Mouse (Mus musculus) kidney, adult 18-20 months (tissue): ENCODE results near the gene Foxred1.
A peak's percentile ranks its signal among the peaks of the same experiment; 100 is the strongest.

ENCODE experiments used
- DNase-seq: peaks from one replicate; pipeline ENCODE4 v3.0.0; 2021

Foxred1 gene

GRCm38 (mm10) chr9:35192983-35193542 lies 17.8 kb downstream of the Foxred1 start:
- no peak for DNase-seq

DNA sequence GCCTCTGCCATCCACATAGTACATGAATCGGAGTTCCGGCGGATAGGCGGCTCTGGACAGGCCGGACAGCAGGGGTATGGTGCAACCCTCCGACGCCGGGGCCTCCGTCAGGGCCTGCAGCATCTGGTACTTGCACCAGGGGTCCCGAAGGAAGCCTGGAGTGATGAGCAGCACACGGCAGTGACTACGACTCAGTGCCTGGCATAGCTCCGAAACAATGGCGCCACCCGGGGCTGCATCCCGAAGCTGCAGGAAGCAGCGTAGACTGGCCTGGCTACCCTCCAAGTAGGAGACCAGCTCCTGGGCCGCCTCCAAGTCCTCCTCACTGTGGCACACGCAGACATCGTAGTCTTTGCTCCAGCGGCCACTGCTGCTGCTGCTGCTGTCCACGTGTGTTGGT lies 22.2 kb downstream of the Foxred1 start:
- DNase-seq, result peak; percentile 36

DNA sequence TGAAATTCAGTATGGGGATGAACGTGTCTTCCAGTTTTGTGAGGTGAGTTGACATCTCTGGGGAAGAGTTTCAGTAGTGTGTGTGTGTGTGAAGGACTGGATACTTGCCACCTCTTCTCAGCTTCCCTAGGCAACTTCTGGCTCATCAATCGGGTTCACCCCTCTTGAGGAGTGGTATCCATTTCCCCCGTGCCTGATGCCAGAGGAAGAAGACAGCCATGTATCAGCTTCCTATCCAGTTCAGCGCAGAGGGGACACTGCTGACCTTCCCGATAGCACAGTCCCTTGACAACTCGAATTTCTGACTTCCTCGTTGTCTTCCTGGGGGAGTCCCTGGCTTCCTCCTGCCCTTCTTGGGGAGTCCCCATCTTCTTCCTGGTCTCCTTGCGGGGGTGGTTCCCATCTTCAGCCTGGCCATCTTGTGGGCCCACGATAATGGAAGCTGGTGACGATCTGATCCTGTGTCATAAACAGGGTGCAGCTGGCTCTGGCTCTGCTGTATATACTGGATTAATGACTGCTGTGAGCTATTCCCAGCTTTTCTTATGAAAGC lies 23.4 kb downstream of the Foxred1 start:
- DNase-seq, result no peak

GRCm38 (mm10) chr9:35186430-35186829 lies 24.4 kb downstream of the Foxred1 start:
- no peak for DNase-seq

GRCm38 (mm10) chr9:35183359-35183758 lies 27.5 kb downstream of the Foxred1 start:
- no peak for DNase-seq

GRCm38 (mm10) chr9:35182832-35183231 lies 28.0 kb downstream of the Foxred1 start:
- no peak for DNase-seq

- DNase-seq, result no peak
Measured at GRCm38 (mm10) chr9:35176124-35176659, 34.7 kb downstream of the Foxred1 start.

DNA sequence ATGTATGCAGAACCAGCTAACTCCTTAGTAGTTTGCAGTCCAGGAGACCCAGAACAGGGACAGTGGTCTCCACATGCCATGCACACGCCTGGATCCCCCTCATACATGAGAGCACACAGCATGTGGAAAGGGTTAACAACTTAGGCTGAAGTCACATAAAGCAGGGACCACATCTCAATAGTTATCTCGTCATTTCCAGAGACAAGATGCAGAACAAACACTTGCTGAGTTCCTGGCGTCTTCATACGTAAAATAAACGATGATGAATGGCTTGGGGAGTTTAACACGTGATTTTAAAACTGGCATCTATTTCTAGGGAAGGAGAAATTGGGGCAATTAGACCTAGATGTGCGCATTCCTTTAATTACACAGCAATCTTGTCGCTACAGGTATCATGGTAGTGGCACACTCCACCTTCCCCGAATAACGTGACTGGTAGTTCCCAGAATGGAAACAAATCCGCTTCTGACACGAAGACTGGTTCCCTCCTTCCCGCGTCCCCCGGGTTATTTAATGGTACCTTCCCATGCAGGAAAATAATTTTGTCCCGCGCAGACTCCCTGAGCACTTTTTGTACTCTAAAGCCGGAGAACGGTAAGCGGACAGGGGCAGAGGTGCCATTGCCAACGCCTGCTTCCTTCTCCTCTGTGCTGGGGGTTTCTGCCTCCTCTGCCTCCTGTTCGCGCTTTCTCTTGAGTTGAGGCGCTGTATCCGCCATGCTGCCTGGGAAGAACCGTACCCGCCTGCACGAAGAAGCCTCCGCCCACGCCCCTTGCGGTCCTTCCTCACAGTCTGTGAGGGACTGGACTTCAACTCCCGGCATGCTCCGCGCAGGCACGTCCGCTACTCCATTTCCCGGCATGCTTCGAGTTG lies 35.4 kb downstream of the Foxred1 start, which contains the start of gene Dcps:
TSS of gene Dcps (minus strand) at position 811 of the 873 bp plus-strand sequence.
- peak; percentile 95 for DNase-seq

GRCm38 (mm10) chr9:35173331-35173730 lies 37.5 kb downstream of the Foxred1 start:
- DNase-seq, result no peak

- no peak for DNase-seq
Measured at GRCm38 (mm10) chr9:35170071-35170470, 40.8 kb downstream of the Foxred1 start.

DNA sequence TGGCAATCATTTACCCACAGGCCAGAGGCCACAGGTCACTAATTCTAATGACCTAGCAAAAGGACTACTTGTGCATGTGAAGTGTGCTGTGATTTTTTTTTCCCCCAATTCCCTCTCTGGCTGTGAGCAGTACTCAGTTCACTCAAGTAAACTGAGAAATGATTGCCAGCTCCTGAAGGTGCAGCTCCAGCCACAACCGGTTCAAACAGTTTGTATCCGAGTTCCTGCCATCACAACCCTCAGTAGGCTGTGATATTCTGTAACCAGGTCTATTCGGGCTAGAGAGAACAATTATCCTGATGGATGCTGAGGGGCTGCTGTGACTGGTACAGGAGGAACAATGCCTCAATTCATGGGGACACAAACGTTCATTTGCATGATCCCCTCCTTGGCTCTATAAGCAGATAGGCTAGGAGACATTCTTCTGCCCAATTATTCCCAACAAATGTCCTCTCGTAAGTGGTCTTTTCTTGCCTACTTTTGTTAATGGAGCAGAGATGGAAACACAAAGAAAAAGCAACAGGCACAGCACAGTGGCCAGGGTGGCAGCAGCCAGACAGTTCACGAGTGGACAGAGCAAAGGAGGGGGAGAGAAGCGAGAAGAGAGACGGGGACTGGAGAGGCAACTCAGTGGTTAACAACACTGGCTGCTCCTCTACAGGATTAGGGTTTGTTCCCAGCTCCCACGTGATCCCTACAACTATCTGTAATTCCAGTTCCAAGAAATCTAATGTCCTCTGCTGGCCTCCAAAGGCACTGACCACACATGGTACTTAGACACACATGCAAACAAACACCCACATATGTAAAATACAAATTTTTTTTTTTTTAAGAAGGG lies 43.8 kb downstream of the Foxred1 start:
- DNase-seq, result peak; percentile 74

DNA sequence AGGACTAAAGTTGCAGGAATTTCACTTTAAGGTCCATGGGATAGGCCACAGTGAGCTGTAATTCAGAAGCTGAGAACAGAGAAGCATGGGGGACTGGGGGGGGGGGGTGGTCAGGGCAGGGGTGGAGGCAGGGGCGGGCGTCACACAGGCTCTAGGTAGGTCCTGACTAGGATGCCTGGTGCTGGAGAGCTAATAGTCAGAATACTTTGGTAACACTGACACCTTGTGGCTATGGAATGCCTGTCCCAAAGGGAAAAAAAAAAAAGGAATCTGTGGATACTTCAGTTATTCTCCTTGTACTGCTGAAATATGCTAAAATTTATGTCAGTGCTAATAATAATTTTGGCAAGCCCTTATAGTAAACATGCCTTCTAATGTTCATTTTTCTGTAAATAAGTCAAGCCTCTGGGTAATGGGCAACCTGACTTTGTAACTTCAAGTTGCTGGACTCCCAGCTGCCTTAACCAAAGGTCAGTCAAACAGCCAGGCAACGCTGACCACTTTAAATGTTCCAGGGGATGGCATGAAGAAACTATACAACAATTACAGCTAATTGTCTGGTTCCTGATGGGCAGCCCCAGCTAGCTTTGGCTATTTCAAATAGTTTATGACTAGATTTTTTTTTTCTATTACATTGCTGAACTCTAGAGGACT lies 44.6 kb downstream of the Foxred1 start:
- DNase-seq, result no peak

DNA sequence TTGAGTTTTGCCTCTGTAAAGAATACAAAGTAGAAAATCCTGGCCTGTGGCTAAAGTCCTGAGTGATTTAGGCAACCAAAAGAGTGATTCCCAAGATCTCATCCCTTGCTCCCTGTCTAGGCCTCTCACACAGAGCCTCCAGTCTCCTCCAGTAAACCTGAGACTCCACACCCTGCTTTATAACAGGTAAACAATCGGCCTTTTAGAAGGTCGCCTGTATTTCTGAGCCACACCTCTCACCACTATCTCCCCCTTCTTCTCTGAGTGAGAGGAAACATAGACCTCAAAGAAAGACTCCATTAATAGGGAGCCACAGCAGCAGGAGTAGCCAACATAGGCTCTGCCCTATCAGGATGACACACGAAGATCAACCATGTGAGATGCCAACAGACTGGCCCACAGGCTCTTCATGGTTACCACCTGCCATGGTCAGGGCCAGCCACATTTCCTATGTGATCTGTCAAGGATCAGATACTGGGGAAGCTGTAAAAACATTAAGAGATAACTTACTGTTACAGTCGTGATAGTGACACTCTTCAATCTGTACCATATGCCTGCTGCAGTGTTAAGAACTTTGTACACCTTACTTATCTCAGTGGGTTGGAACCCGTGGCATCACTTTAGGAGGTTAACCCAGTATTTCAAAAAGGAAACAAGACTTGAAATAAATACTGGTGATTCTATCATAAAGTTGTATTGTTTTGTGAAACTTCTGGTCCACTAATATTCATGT lies 46.5 kb downstream of the Foxred1 start:
- DNase-seq, result no peak

DNA sequence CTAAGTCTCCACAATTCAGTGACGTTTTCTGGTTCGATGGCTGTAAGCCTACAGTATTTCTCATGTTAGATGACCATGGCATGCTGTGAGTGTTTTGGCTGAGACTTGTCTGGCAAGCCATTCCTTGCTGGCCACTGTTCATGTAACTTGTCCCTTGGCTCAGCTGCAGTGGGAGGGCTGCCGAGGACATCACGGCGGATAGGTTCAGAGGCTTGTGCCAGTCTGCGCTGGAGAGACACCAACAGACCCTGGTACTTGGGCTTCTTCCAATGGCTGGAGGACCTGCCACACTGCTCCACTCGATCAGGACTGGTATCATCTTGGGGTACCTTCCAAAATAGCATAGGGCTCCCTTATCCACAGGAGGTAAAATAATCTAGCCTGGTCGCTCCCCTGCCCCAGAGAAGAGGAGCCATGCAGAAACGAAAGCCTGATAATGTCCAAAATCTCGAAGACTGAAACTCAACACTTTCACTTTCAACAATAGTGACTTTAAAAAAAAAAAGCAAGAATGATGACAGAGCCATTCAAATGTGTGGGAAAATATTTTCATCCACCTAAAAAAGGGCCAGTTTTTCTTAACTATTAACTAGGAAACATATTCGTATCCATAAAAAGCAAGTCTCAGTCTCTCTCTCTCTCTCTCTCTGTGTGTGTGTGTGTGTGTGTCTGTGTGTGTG lies 47.7 kb downstream of the Foxred1 start:
- DNase-seq, result peak; percentile 56

DNA sequence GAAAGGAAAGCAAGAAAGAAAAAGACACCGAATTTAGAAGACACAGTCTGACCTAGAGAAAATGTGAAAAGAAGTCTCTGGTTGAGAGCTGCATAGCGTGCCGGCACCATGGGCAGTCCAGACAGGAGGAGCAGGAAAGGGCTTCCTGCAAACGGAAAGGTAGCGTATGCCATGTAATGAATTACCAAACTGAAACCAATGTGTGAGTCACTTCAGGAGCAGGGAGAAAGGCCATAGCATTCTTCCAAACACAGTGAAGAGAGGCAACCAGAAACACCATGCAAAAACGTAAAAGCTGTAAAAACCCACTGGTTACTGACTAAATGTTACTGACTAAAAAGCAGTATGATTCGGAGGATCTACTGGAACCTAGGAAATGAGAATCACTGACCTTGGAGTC lies 49.1 kb downstream of the Foxred1 start:
- DNase-seq, result no peak

DNA sequence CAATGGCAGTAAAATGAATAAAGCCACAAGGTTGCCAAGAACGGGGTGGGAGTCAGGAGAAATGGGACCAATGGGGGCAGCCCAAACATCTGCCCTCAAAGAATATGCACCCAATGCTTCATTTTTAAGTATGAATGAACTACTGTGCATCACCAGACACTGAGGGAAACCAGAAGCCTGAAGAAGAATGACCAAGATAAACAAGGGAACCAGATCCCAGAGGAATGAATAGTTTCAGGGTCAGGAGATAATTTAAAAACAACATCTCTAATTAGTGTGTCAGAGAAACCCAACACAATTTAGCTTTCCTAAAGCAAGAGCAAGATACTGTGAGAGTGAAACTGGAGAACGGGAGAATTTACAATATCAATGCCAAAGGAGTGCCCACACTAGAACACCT lies 50.2 kb downstream of the Foxred1 start:
- no peak for DNase-seq

- no peak for DNase-seq
Measured at GRCm38 (mm10) chr9:35158477-35158876, 52.4 kb downstream of the Foxred1 start.

- no peak for DNase-seq
Measured at GRCm38 (mm10) chr9:35156862-35157261, 54.0 kb downstream of the Foxred1 start.

DNA sequence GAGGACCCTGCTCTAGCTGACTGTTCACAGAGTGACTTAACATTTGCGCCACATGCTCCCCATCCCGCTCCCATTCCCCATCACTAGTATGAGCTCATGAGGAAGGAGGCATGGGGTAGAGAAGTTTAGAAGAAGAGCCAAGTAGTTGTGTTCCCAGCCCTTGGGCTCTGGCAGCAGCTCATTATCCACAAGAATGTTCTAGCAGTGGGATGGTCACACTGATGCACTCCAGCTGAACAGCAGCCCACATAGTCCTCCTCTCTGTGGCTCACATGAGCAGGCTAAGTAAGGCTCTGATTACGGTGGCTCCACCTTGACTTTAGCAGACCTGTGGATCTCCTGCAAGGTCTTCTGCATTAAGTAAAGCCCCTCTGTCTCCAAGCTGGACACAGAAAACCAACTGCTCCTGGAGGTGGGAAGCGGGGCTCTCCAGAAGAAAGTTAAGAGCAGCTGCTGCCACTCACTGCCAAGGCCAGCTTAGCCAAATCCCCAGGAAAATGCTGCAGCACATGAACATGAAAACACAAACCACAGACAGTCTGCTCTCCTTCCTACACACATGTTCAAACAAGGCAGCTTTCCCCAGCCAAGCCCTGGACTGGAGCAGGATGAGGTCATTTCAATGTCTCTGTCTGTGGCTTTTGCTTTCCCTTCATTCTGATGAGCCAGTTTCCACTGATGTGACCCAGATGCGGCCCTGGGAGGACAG lies 54.7 kb downstream of the Foxred1 start:
- DNase-seq, result no peak
